Mouse (Mus musculus): ENCODE data around the gene Prok1.
A peak's percentile ranks its signal among the peaks of the same experiment; 100 is the strongest.

Prok1 gene

GRCm38 (mm10) chr3:107238051-107238450, 1.5 kb downstream of the Prok1 start:
- DNase-seq (ENCODE audit: low spot score in 2 of 2), result no peak

DNA sequence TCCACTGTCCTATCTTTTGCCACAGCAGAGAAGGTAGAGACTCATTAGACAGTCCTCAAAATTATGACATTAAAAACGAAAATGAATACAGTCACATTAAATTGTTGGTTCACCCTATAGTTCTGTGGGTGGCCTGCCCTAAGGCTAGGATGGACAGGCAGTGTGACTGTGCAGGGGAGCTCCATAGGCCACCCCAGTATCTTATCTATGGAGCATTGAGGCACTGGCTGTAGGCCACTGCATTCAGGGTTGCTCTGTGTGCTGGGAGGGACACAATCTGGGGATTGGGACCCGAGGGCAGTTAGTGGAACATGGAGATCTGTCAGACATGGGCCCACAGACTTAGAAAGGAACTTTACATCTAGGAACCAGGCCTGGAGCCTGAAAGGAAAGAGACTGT, 5.6 kb downstream of the Prok1 start:
- DNase-seq (ENCODE audit: low spot score in 2 of 2), result no peak

- peak; percentile 66 to 87 for DNase-seq (ENCODE audit: low spot score in 2 of 2)
Measured at GRCm38 (mm10) chr3:107233351-107233813, 6.1 kb downstream of the Prok1 start.

- DNase-seq (ENCODE audit: low spot score in 2 of 2), result no peak
Measured at GRCm38 (mm10) chr3:107231202-107231601, 8.3 kb downstream of the Prok1 start.

GRCm38 (mm10) chr3:107230527-107230926, 9.0 kb downstream of the Prok1 start, which contains the start of gene A630076J17Rik:
A630076J17Rik (plus strand) TSS chr3:107230614.
- DNase-seq (ENCODE audit: low spot score in 2 of 2), result no peak

- DNase-seq (ENCODE audit: low spot score in 2 of 2), result no peak
Measured at GRCm38 (mm10) chr3:107229822-107230221, 9.7 kb downstream of the Prok1 start.

GRCm38 (mm10) chr3:107229221-107229620, 10.3 kb downstream of the Prok1 start:
- no peak for DNase-seq (ENCODE audit: low spot score in 2 of 2)

DNA sequence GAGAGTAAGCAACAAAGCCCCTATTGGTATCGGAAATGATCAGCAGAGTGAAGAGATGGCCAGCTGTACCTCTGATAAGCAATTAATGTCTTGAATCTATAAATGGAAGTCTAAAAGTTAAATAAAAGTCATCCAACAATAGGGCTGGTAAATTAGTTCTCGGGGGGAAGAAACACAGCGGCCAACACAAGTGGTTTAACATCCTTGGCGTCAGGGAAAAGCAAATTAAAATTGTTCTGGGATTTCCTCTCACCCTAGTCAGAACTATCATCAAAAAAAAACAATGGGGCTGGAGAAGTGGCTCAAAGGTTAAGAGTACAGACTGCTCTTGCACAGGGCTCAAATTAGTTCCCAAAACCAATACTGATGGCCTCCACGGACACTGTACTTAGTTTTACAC, 13.7 kb downstream of the Prok1 start:
- DNase-seq (ENCODE audit: low spot score in 2 of 2), result no peak

DNA sequence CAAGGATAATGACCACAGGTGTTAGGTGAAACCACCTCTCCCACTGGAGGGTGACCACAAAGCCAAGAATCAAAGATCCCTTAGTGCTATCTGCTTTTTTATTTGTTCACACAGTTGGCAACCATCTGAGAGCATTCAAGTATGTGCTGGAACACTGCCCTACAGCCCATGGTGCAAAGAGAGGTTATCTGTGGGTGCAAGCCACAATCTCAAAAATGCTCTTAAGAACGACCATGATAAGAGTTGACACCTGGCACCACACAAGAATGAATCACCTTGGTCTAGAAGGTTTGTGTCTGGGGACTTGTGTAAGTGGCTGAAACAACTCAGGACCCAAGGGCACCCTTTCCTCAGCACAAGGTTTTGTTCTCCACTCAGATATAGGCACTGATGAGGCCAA, 16.3 kb downstream of the Prok1 start:
- no peak for DNase-seq (ENCODE audit: low spot score in 2 of 2)

DNA sequence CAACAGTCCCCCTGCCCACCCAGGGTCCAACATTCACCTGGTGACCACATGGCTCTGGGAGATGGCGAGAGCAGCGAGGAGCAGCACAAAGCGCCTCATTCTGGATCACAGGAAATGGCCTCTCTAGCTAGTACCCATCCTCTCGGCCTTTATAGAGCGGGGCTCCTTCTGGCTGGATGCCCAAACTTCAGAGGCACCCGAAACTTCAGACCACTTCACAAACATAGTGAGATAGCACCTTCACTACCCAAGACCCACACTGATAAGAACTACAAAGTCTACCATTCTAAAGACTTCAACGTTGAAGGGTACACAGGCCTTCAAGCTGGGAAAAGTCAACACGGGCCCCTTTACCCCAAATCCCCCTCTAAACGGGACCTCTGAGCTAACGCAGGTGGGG, 17.9 kb downstream of the Prok1 start, which contains the start of gene Cym:
Gene Cym, minus strand, starts transcription at position 125 of the 400 bp plus-strand sequence.
- DNase-seq (ENCODE audit: low spot score in 2 of 2), result no peak

GRCm38 (mm10) chr3:107218572-107218971, 20.9 kb downstream of the Prok1 start:
- no peak for DNase-seq (ENCODE audit: low spot score in 2 of 2)

GRCm38 (mm10) chr3:107217101-107217480, 22.4 kb downstream of the Prok1 start:
- no peak for DNase-seq (ENCODE audit: low spot score in 2 of 2)

DNA sequence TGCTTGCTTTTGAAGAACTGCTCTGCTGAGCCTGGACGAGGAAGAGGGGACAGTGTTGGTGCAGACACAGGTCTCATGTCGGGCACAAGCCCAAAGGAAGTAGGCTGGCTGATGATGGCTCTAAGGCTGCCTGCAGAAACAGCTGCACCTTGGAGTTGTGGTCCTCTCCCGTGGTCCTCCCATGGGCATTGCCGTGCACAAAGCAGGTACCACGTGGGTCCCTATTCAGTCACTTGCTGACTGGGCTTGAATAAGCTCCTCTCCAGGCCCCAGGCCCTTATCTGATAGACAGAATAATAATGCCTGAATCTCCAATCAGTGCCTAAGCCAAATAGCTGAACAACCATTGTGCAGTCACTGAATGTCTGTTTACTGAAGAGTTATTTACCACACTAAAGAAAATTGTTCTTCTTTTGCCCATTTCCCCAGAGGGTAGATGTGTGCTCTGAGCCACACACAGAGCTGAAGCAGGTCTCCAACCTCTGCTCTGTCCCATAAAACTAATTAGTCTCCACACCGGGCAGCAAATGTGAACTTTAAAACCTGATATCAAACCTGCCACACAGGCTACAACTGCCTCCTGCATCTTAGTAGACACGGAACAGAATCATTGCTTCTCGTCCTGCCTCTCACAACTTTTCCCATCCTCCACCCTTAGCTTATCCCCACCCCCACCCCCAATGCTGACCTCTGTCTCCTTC, 23.0 kb downstream of the Prok1 start:
- no peak for DNase-seq (ENCODE audit: low spot score in 2 of 2)

- no peak for DNase-seq (ENCODE audit: low spot score in 2 of 2)
Measured at GRCm38 (mm10) chr3:107214606-107215005, 24.9 kb downstream of the Prok1 start.

GRCm38 (mm10) chr3:107207625-107208253, 31.8 kb downstream of the Prok1 start:
- no peak for DNase-seq (ENCODE audit: low spot score in 2 of 2)

GRCm38 (mm10) chr3:107206490-107207150, 32.9 kb downstream of the Prok1 start:
- no peak for DNase-seq (ENCODE audit: low spot score in 2 of 2)

DNA sequence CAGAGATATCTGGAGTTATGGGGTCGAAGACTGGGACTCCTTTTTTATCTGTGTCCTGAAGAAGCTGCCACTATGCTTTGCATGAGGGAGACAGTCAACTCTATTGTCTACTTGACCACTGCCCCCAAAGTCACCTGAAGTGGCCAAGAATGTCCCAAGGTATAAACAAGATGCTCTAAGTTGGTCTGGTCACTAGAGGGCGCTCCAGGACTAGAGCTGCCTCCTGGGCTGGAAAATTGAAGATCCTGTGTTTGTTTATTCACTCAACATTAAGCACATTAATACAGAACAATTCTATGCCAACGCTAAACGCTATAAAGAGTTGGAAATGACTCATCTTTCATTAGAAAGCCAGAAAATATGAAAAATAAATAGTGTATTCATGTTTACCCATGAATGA, 33.5 kb downstream of the Prok1 start:
- no peak for DNase-seq (ENCODE audit: low spot score in 2 of 2)

GRCm38 (mm10) chr3:107205170-107205569, 34.3 kb downstream of the Prok1 start:
- no peak for DNase-seq (ENCODE audit: low spot score in 2 of 2)

DNA sequence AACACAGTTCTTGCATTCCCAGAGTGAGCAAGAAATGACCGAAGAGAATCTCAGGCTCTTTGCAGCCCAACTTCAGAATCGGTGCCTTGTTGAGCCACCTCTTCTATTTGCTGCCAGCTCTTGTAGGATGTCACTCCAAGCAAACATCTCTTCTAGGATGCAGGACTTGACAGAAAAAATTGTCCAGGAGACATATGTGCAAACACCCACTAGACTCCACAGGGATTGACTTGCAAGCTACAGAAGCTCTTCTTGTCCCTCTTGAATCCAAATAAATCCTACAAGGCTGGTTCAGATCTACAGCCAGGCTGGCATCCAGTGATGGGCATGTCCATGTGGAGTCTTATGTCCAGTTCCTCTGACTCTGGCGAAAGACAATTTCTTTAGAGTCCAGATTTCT, 35.1 kb downstream of the Prok1 start:
- no peak for DNase-seq (ENCODE audit: low spot score in 2 of 2)

GRCm38 (mm10) chr3:107201310-107202180, 38.0 kb downstream of the Prok1 start:
- no peak for DNase-seq (ENCODE audit: low spot score in 2 of 2)

DNA sequence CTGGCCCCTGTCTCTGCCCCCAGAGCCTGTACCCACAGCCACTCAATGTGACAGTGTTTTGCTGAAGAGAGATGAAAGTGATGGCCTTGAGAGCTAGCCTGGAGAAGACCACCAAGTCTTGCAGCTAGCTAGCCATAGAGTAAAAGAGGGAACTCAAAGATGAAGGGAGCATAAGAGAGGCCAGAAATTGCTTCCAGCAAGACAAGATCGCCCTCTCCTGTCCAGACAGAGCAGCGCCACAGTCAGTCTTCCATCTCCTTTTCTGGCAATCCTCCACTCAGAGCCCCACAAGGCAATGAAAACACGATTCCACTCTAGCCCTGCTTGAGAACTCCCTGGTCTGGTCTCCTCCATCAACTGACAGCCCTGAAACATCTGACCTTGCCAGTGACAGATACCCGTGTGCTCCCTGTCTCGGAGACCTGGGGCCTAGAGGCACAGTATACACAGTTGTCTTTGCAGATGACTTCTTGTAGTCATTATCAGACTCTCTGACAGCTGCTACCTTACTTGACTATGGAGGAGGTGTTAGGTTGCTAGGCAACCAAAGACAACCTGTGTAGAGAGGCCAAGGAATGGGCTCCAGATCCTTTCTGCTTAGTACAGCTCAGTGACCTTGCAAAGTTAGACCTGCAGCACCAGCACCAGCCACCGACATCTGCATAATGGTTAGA, 51.1 kb downstream of the Prok1 start:
- DNase-seq (ENCODE audit: low spot score in 2 of 2), result no peak
